Mouse (Mus musculus) adrenal gland, postnatal 25 days (tissue): ENCODE measurements around the gene Tbx2. TPM values are rescaled to one million over a fixed set of nuclear protein-coding genes. Genes with fewer than 3 reads are reported as not detected.

Experiments used
- DNase-seq: peaks from one replicate; pipeline ENCODE4 v3.0.0; 2021; ENCODE audit warnings: mixed read lengths
- total RNA-seq: library from RNA; stranded (reverse); gene quantifications from 2 replicates; pipeline ENCODE4 v1.2.3, GENCODE M21; 2021

Gene Tbx2
- total RNA-seq, 1 experiment from 2014 or later, result 27.5 TPM

DNA sequence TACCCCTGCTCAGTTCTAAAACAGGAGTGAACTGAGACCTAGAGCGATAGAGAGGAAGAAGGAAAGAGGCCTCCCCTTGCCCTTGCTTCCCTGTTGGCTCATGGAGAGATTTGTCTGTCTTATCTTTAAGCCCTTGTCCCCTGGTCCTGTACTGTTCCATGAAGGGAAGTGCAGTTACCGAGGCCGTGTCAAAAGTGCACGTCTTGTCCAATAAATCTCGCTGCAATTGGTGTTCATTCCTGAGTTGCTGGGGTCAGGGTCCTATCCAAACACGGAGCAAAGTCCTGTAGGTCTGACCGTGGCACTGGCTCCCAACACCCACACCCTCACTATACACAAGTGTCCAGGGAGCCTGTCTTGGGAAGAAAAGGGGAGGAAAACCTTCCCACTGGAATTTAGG is 6.5 kb upstream of the Tbx2 start:
- no peak for DNase-seq

DNA sequence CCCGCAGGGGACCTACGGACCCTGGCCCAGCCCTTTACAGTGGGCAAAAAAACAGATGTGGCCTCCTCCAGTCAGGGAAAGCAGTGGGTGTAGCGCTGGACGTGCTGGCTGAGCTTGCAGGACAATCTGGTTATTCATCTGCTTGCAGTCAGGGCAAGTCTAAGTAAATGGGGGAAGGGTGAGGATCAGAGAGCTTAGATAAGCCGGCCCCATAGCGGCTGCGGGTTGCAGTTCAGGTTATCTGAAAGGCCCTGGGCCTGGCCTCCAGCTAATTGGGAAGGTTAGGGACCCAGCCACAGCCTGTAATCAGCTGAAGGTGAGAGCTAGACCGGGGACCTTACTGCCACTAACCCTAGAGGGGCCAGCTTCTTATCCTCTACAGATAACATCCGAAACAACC is 5.0 kb upstream of the Tbx2 start:
- DNase-seq, result no peak

DNA sequence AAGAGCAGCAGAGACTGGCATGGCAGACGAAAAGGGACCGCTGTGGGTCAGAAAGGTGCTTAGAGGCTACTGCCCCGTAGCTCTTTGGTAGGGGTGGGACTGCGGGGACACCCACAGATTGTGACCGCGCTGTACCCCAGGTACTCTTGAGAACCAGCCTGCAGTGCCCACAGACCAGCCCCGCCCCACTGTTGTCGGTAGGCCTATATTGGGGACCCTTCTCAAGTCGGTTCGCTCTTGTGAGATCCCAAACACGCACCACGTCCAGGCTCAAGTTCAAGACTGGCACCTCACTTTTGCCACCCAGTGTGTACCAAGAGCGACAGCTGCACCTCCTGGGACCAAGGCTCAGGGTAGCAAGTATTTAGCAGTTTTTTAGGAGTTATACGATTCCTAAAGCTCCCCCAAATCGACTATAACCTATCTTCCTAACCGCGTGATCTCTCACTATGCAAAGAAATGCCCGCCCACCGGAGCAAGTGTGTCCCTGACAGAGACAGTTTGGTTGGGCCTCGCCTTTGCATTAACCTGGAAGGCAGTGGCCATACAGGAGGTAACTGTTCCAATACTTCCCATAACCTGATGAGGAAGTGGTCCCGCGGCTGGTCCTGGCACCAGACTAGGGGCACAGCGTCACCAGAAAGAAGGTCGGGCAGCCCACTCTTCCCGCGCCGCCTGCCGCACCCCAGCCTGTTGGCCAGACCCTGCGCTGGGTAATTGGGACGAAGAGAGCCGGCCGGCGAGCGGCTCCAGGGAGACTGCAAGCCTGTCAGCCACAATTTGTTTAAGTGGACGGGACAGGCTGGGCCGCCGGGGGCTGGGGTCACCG is 3.4 kb upstream of the Tbx2 start:
- no peak for DNase-seq

DNA sequence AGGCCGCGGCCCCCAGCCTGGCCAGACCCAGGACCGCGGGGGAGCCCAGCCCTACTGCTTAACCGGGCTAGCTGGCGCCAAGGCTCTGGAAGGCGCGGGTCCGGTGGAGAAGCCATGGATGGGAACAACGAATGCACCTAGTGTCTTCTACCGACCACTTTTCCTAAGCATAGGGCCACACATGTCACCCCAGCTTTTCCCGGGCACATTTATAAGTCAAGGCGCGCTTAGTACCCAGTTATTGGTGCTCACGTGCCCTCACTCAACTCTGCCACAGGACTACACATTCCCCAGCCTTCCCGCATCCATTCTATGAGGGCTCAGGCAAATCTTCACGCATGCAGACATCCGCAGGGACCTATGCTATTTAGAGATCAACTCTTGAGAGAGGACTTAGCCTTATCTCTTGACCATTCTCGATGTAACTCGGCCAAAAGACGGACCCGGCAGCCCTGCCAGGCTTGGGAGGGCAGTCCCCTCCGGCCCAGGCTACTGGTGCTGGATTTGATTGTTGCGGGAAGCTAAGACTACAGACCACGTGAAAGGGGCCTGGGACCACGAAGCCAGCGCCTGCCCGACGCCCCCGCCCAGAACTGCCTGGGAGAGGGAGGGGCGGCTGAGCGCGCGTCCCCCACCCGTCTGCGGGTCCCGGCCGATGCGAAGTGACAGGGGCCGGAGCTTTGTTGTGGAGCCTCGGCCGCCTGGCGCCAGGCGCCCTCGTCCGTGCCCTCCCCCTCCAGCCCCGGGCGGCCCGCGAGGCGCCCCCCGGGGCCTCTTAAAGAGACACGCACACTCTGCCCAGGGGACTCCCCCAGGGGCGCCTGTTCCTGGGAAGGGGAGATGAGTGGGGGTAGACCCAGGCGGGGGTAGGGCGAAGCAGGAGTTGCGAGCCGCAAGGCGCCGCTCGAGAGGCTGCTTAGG is 2.6 kb upstream of the Tbx2 start:
- DNase-seq, result no peak

DNA sequence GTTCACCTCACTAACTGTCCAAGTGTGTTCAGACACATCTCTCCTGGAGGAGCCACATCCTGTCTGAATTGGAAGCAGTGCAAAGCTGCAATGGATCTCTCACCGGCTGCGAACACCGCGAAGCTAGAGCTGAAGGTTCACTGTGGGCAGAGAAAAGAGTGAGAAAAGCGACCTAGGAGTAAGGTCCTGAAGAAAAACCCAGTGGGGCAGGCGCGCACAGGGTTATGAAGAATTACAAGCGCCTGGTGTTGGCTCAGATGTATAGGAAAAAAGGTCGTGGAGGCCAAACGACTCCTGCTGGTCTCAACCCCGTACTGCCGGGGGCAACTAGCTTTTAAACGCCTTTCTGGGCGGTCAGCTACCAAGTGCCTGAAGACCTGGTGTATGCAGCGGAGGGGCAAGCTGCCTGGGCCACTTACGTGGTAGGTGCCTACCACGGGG is 1.4 kb upstream of the Tbx2 start:
- no peak for DNase-seq

DNA sequence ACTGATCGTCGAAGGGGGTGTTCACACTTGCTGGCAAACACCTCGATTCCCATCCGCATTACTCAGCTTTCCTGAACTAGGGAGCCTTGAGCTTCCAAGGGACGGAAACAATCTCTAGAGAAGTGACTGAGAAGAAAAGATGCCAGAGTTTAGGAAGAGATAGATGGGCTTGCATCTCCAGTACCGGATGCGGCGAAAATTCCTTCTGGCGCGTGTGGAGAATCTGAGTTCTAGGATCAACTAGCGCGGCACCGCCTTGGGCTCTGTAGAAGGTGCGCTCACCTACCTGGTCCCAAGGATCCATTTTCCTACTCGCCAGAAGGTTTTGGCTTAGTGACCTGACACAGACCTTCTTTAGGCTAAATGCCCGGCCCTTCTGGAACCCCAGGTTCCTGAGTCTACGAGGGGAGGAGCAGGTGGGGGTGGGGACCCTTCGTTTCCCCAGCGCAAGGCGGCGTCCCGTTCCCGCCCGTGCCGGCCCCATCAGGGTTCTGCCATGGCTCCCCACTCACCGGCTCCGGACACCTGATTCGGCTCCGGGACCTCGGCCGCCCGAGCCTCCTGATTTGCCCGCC is 608 bp upstream of the Tbx2 start:
- no peak for DNase-seq

DNA sequence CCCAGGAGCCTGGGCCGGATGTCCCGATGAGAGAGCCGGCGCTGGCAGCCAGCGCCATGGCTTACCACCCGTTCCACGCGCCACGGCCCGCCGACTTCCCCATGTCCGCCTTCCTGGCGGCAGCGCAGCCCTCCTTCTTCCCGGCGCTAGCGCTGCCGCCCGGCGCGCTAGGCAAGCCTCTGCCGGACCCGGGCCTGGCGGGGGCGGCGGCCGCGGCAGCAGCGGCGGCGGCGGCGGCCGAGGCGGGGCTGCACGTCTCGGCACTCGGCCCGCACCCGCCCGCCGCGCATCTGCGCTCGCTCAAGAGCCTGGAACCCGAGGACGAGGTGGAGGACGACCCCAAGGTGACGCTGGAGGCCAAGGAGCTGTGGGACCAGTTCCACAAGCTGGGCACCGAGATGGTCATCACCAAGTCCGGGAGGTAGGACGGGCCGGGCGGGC is 750 bp downstream of the Tbx2 start:
- no peak for DNase-seq

DNA sequence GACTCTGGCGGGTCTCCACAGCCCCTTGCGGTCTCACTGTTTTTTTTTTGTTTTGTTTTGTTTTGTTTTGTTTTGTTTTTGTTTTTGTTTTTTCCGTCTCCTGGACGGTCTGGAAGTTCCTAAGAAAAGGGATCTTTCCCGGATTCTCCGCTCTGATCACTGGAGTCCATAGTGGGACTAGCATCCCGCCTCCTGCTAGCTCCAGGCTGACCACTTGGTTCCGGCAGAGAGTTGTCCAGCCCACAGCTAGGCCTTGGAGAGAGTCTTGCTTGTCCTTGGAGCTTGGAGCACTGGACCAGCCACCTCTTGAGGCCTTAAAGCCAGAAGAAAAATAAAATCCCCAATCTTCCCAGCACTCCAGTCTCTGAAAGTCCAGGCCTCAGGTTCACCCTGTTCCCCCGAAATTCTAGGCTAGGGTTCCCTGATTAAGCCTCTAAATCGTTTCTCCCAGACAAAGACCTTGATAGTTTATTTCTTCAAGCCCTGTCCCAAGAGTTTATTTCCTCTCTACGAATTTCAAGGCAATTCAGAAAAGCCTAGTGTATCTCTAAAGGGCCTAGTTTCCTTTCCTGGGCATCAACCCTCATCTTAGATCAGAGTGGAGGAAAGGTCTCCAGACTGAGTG is 1.5 kb downstream of the Tbx2 start:
- no peak for DNase-seq

DNA sequence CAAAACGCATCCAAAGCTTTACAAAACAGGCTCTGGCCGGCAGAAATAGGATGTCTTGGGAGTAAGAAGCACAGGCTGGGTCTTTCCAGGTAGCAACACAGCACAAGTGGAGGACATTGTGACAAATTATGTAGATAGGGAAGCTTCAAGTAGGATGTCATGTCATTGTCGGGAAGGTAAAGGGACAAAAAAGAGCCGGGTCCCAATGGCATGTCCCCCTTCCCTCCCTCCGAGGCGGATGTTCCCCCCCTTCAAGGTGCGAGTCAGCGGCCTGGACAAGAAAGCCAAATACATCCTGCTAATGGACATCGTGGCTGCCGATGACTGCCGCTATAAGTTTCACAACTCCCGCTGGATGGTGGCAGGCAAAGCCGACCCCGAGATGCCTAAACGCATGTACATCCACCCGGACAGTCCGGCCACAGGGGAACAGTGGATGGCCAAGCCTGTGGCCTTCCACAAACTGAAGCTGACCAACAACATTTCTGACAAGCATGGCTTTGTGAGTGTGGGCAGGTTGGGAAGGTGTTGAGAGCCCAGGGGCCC is 2.1 kb downstream of the Tbx2 start:
- DNase-seq, result no peak

DNA sequence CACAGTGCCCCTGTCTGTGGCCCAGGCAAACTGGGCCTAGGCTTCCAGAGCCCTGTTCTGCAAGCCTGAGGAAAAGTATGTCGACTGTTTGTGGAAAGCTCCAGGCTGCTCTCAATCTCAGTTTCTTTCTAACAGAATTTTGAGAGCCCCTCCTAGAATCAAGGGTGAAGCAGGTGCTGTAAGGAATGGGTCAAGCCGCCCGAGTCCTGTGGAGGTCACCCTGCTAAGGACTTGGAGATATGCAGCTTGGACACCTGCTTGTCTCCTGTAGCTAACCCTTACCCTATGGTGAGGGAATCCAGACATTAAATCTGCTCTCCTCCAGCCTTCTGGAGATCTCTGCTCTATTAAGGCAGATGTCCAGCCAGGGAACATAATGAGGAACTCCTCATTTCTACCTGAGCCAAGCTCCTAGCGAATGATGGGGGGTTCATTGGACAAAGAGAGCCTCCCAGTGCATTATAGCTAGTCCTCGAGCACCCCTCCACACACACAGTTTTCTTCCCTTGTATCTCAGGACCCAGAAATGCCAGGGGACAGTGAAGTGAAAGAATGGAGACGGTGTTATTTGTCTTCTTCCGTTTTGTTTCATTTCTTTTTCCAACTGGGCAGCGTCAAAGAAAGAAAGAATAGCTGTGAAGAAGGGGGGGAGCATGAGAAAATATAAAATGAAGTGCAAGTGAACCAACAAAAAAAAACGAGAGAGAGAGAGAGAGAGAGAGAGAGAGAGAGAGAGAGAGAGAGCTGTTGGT is 2.8 kb downstream of the Tbx2 start:
- DNase-seq, result no peak

DNA sequence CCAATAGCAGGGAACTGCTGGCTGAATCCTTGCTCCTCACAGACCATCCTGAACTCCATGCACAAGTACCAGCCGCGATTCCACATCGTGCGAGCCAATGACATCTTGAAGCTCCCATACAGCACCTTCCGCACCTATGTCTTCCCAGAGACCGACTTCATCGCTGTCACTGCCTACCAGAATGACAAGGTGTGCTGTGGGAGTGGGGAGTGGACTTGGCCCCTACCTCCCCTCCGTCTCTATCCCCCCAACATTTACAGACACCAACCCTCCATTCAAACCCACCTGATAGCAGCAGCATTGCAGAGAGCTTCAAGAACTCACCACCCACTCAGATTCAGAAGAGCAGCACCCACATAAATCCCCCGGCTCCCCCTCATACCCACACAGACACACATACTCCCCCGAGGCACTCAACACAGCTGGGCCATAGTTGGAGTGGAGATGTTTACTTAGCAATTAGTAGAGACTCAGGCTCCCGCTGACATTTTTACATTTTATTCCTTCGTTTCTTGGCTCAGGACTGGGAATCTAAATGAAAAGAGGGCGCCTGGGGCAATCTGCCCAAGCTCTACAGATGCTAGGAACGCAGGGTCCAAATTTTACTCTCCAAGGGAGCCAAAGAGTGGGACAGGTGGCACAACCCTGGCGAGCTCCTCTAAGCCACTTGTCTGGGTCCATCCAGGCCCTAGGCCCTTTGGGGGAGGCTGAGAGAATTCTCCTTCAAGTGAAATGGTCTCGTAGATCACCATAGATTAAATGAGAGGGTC is 3.6 kb downstream of the Tbx2 start:
- DNase-seq, result no peak

DNA sequence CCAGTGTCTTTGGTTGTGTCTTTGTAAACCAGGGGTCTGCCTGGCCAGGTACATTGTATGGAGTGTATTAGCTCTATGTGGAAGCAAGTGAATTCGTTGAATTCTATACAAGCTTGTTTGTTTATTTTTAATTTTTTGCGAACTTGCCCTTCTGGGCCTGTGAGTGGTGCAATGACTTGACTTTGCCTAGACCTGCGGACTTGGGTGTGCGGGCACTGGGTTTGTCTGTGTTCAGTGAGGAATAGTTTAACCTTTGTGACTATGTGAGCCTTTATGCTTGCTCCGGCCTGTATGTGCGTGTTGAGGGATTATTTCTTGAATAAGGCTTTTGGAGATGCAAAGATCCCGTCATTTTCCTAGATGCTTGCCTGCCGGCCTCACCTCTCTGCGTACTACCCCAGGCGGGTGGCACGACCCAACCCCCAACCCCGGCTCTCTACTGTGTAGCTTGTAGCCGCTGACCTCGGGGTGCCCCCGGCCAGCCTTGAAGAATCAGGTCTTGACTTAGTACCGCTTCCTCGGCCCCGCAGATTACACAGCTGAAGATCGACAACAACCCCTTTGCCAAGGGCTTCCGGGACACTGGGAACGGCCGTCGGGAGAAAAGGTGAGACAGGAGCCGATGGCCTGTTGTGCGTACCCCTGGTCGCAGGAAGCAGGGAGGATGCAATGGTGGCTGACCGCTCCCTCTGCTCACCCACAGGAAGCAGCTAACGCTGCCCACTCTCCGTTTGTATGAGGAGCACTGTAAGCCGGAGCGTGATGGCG is 4.4 kb downstream of the Tbx2 start:
- no peak for DNase-seq

DNA sequence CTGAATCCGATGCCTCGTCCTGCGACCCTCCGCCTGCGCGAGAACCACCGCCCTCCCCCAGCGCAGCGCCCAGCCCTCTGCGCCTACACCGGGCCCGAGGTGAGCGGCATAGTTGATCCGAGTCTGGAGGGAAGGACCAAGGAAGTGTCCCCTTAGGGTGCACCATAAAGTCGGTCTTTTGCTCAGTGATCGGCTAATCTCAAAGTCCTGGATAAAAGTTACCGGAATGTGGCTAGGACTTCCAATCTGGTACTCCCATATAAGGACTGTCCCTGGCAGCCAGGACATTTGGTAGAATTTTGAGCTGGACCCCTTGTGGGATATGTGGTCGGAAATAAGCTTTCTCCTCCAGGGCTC is 4.9 kb downstream of the Tbx2 start:
- DNase-seq, result no peak

DNA sequence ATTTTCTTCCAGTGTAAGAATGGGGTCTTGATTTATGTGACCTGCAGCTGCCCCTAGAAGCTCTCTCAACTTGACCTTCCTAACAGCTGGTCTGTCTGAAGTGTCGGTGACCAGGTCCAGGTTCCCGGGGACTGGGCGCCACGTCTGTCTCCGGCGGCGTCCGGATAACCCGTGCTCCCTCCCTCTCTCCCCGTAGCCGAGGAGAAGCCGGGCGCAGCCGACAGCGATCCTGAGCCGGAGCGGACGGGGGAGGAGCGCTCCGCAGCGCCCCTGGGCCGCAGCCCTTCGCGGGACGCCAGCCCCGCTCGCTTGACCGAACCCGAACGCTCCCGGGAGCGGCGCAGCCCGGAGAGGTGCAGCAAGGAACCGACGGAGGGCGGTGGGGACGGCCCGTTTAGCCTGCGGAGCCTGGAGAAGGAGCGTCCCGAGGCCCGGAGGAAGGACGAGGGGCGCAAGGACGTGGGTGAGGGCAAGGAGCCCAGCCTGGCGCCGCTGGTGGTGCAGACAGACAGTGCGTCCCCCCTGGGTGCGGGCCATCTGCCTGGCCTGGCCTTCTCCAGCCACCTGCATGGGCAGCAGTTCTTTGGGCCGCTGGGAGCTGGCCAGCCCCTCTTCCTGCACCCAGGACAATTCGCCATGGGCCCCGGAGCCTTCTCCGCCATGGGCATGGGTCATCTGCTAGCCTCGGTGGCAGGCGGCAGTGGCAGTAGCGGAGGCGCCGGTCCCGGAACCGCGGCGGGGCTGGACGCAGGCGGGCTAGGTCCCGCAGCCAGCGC is 5.5 kb downstream of the Tbx2 start:
- no peak for DNase-seq

DNA sequence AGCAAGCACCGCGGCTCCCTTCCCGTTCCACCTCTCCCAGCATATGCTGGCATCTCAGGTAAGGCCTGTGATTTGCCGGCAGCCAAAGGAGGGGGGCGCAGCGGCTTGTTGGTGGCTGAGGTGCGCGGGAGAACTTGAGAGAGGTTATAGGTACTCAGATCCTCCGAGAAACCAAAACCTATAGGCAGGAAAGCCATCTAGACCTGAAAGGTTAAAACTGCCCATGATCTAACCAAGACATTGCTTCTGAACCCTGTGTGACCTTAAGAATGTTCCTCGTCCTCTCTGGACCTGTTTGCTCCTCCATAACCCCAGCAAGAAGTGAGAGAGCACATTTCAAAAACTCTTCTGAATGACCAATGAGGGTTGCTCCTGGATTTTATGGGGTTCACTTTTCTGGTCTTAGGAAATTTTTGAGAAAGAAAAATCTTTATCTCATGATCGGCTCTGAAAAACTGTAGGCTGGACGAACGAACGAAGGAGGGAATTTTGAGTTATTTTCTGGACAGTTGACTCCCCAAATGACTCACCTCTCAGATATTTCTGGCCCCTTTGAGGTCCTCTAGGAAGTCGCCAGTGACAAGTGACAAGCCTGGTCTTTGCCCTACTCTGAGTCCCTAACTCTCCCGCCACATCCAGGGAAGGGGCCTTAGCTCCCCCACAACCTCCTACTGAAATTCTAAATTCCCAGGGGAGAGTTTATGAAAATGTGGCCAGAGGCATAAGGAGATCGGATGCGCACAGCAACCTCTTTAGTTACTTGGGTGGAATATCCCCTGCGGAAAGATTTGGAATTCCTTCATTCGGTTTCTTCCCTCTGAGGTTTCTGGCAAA is 6.3 kb downstream of the Tbx2 start:
- DNase-seq, result no peak

DNA sequence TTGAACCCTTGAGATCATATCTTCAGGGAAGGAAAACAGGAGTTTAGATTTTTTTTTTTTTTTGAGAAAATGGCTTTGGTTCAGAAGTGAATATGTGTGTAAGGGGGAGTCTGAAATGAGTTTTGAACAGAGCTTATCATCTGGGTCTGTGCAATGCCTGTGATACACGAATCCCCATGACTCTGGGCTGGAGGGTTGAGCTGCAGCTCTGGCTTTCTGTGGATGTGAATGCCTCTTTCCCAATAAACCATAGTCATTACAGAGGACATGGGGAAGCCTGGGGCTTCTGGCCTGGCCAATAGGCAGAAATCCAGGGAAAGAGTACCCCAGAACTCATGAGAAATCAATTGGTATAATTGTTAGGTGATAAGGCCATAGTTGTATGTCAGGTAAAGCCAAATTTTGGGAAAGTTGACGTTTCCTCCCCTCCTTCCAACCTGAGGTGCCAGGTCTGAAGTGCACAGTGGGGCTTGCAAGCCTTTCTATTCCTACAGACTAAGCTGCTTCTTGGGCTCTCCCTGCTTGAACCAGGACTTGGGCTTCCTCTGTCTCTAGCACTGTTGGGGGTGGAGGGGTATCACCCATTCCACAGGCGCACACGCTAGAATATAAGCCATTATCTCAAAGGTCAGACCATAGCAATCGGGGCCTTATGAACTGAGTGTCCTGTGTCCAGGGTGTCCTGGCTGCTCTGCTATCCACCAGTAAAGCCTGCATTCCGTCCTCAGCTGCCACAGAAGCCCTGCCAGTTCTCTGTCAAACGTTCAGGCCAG is 7.1 kb downstream of the Tbx2 start:
- DNase-seq, result no peak
